Mouse (Mus musculus) lung, postnatal 14 days (tissue): ENCODE measurements around the gene Arel1.
A peak's percentile ranks its signal among the peaks of the same experiment; 100 is the strongest.

ENCODE experiments used
- DNase-seq: peaks from one replicate; pipeline ENCODE4 v3.0.0; 2021

The Arel1 gene

GRCm38 (mm10) chr12:84907024-84907626 lies 63.6 kb downstream of the Arel1 start:
- peak; percentile 27 for DNase-seq

- no peak for DNase-seq
Measured at GRCm38 (mm10) chr12:84904399-84904798, 66.3 kb downstream of the Arel1 start.

GRCm38 (mm10) chr12:84900317-84900716 lies 70.4 kb downstream of the Arel1 start:
- no peak for DNase-seq

- DNase-seq: no peak
Measured at GRCm38 (mm10) chr12:84897322-84897721, 73.4 kb downstream of the Arel1 start.

GRCm38 (mm10) chr12:84896235-84896634 lies 74.5 kb downstream of the Arel1 start:
- DNase-seq: peak; percentile 61

GRCm38 (mm10) chr12:84893648-84894628 lies 76.8 kb downstream of the Arel1 start:
- DNase-seq: no peak

- DNase-seq: no peak
Measured at GRCm38 (mm10) chr12:84890289-84890688, 80.4 kb downstream of the Arel1 start.

GRCm38 (mm10) chr12:84885107-84885876 lies 85.4 kb downstream of the Arel1 start:
- DNase-seq: no peak

GRCm38 (mm10) chr12:84884423-84885076 lies 86.2 kb downstream of the Arel1 start:
- no peak for DNase-seq

- DNase-seq: no peak
Measured at GRCm38 (mm10) chr12:84882796-84883195, 87.9 kb downstream of the Arel1 start.

GRCm38 (mm10) chr12:84880091-84880490 lies 90.6 kb downstream of the Arel1 start:
- DNase-seq: no peak

GRCm38 (mm10) chr12:84876481-84877121 lies 94.1 kb downstream of the Arel1 start, which contains the start of gene Ltbp2:
Ltbp2 (minus strand) TSS chr12:84876532.
- peak; percentile 95 for DNase-seq

GRCm38 (mm10) chr12:84875761-84876480 lies 94.8 kb downstream of the Arel1 start:
- no peak for DNase-seq

- DNase-seq: no peak
Measured at GRCm38 (mm10) chr12:84873434-84873833, 97.3 kb downstream of the Arel1 start.

- no peak for DNase-seq
Measured at GRCm38 (mm10) chr12:84872310-84872709, 98.4 kb downstream of the Arel1 start.
